In genomic region chr2:180202805-180203204, GRCm38 (mm10) we compare ENCODE assay signal across 20 mouse cellular contexts. TPM values are rescaled to one million over a fixed set of nuclear protein-coding genes. Genes with fewer than 3 reads are reported as not detected.
A peak's percentile ranks its signal among the peaks of the same experiment; 100 is the strongest.
DNase-seq lines count a peak whose midpoint lies in the region; ATAC-seq and TF ChIP-seq lines count a peak whose summit lies in the region.
"Had no signal": no experiment of that assay in that cellular context is flagged by ENCODE, and none has a peak within 500 bp of the region (broad histone marks: within the 10 kb centered on the region; RNA-seq: fewer than 3 reads in every experiment).

No protein-coding gene starts in this region.

- H3K79me2 ChIP-seq in CH12.LX (replicated peaks; ENCODE audit: control insufficient read depth, extremely low read depth, insufficient read depth, poor library complexity, severe bottlenecking), result no peaks in the 10 kb centered on the region

- dilution Hi-C loops in CH12.LX (cut with MboI; ENCODE audit: extremely low pct_ligation_motif_present, extremely low pct_unique_long_range_greater_than_20kb, low sequenced_read_pairs), result no loop called here

- no peaks in the 10 kb centered on the region for H3K9me3 ChIP-seq in kidney, embryonic 15.5 days (replicated peaks)
- H3K9me3 ChIP-seq in CH12.LX (replicated peaks; ENCODE audit: low read length), result no peaks in the 10 kb centered on the region
- H3K9me3 ChIP-seq: embryonic facial prominence, embryonic 12.5 days; forebrain, embryonic 10.5 days; heart, embryonic 13.5 days; hindbrain, embryonic 13.5 days; limb, embryonic 10.5 days; liver, embryonic 13.5 days; midbrain, embryonic 10.5 days had no signal

- peak; percentile 14 for DNase-seq in kidney, postnatal 10 days
- DNase-seq in CH12.LX (ENCODE audit: extremely low read depth), result peak; percentile 21
- DNase-seq in lung, postnatal 36 days, result peak; percentile 80
- no peak for DNase-seq in T-cell, adult 2 months (ENCODE audit: low spot score)
- DNase-seq in ovary, adult 18-20 months (ENCODE audit: low spot score), result no peak
- DNase-seq: gastrocnemius, postnatal 25 days; kidney, postnatal 14 days; liver, embryonic 13.5 days; right cerebral cortex, adult 18-20 months; spleen, adult 18-20 months had no signal

- TF ChIP-seq POLR2A in CH12.LX (IDR thresholded peaks at IDR 0.05; ENCODE audit: low read depth, low read length), result no peak

- no peak for ATAC-seq in kidney, embryonic 15.5 days (replicated peaks; ENCODE audit: low FRiP score)
- peak; percentile 83 for ATAC-seq in granulocyte monocyte progenitor cell, adult 5-6 weeks (replicated peaks; ENCODE audit: poor library complexity, severe bottlenecking)
- ATAC-seq: intestine, postnatal 0 days had no signal

- no peak overlapping the region for H3K27ac ChIP-seq in kidney, embryonic 15.5 days
- H3K27ac ChIP-seq in CH12.LX (ENCODE audit: insufficient read depth, low read depth), result no peak overlapping the region
- H3K27ac ChIP-seq: embryonic facial prominence, embryonic 12.5 days; forebrain, embryonic 10.5 days; heart, embryonic 13.5 days; hindbrain, embryonic 13.5 days; limb, embryonic 10.5 days; liver, embryonic 13.5 days; midbrain, embryonic 10.5 days had no signal

- 66% methylated on average over 10 of the region's 10 CpGs for WGBS in kidney, embryonic 15.5 days

- H3K4me1 ChIP-seq in kidney, embryonic 15.5 days, result no peaks in the 10 kb centered on the region
- H3K4me1 ChIP-seq in CH12.LX (ENCODE audit: control insufficient read depth in 1 of 2, insufficient read depth in 2 of 2), result peaks cover 10 to 20% of the 10 kb centered on the region in 2 experiments
- H3K4me1 ChIP-seq: embryonic facial prominence, embryonic 12.5 days; forebrain, embryonic 10.5 days; liver, embryonic 13.5 days had no signal

- H3K36me3 ChIP-seq in kidney, embryonic 15.5 days, result peaks cover 51% of the 10 kb centered on the region
- H3K36me3 ChIP-seq in CH12.LX (replicated peaks in 1 of 2; ENCODE audit: control insufficient read depth in 1 of 2, insufficient read depth in 1 of 2, low read length in 1 of 2), result no peaks in the 10 kb centered on the region
- H3K36me3 ChIP-seq: embryonic facial prominence, embryonic 12.5 days; hindbrain, embryonic 13.5 days; liver, embryonic 13.5 days had no signal

- no peak overlapping the region for H3K9ac ChIP-seq in kidney, embryonic 15.5 days
- H3K9ac ChIP-seq in CH12.LX (ENCODE audit: insufficient read depth, low read depth), result no peak overlapping the region
- H3K9ac ChIP-seq: embryonic facial prominence, embryonic 12.5 days; heart, embryonic 13.5 days; hindbrain, embryonic 13.5 days; liver, embryonic 13.5 days had no signal

- no peak for TF ChIP-seq RAD21 in CH12.LX (IDR thresholded peaks at IDR 0.05; ENCODE audit: low read depth, low read length)

- H3K27me3 ChIP-seq in kidney, embryonic 15.5 days, result no peaks in the 10 kb centered on the region
- peaks cover 68% of the 10 kb centered on the region for H3K27me3 ChIP-seq in CH12.LX (replicated peaks)
- H3K27me3 ChIP-seq: embryonic facial prominence, embryonic 12.5 days; heart, embryonic 13.5 days; hindbrain, embryonic 13.5 days; liver, embryonic 13.5 days had no signal

- H3K4me3 ChIP-seq in kidney, embryonic 15.5 days (replicated peaks), result no peak overlapping the region
- no peak overlapping the region for H3K4me3 ChIP-seq in CH12.LX (replicated peaks in 1 of 3; ENCODE audit: low read depth in 2 of 3, low read length in 2 of 3, poor library complexity in 1 of 3)
- H3K4me3 ChIP-seq: embryonic facial prominence, embryonic 12.5 days; forebrain, embryonic 10.5 days; heart, embryonic 13.5 days; hindbrain, embryonic 13.5 days; limb, embryonic 10.5 days; liver, embryonic 13.5 days; midbrain, embryonic 10.5 days; myocyte had no signal

- in situ Hi-C loops in CH12.LX (cut with MboI; ENCODE audit: low pct_ligation_motif_present, low pct_unique_long_range_greater_than_20kb, low sequenced_read_pairs), result no loop called here

- H3K4me2 ChIP-seq in kidney, embryonic 15.5 days, result no peak overlapping the region
- H3K4me2 ChIP-seq in CH12.LX (ENCODE audit: insufficient read depth, low read depth, poor library complexity, severe bottlenecking), result 0 out of 2 replicates have a peak overlapping the region, but pooled peaks have one; percentile 5
- H3K4me2 ChIP-seq: embryonic facial prominence, embryonic 12.5 days; heart, embryonic 13.5 days; hindbrain, embryonic 13.5 days; liver, embryonic 13.5 days had no signal

- no peak for TF ChIP-seq CTCF in CH12.LX (conservative IDR thresholded peaks at IDR 0.05 in 1 of 2, IDR thresholded peaks at IDR 0.05 in 1 of 2; ENCODE audit: low read depth in 2 of 2, low read length in 2 of 2)

- TF ChIP-seq EP300 in CH12.LX (IDR thresholded peaks at IDR 0.05; ENCODE audit: low read length), result peak; percentile 44

TF ChIP-seq in CH12.LX, 34 proteins besides CTCF, POLR2A, EP300 and RAD21:
- no peak for TF ChIP-seq ELF1 (IDR thresholded peaks at IDR 0.05; ENCODE audit: low read depth, low read length)
- no peak for TF ChIP-seq SIN3A (IDR thresholded peaks at IDR 0.05; ENCODE audit: low read length)
- no peak for TF ChIP-seq HCFC1 (IDR thresholded peaks at IDR 0.05; ENCODE audit: low read depth, low read length)
- TF ChIP-seq MEF2A (IDR thresholded peaks at IDR 0.05; ENCODE audit: borderline replicate concordance, low read depth, low read length), result peak; percentile 29; the same call in 1 of the 2 replicates
- no peak for TF ChIP-seq CHD1 (IDR thresholded peaks at IDR 0.05; ENCODE audit: low read depth, low read length)
- TF ChIP-seq PAX5 (IDR thresholded peaks at IDR 0.05; ENCODE audit: low read length), result no peak
- TF ChIP-seq POLR2AphosphoS2 (IDR thresholded peaks at IDR 0.05; ENCODE audit: low read depth, low read length), result no peak
- TF ChIP-seq BHLHE40 (IDR thresholded peaks at IDR 0.05; ENCODE audit: low read depth, low read length), result peak; percentile 64
- TF ChIP-seq USF1 (IDR thresholded peaks at IDR 0.05; ENCODE audit: low read depth, low read length), result no peak
- TF ChIP-seq JUND (conservative IDR thresholded peaks at IDR 0.05; ENCODE audit: low read depth, low read length), result no peak
- TF ChIP-seq ZC3H11A (IDR thresholded peaks at IDR 0.05; ENCODE audit: low read depth, low read length), result no peak
- TF ChIP-seq MAFK (IDR thresholded peaks at IDR 0.05; ENCODE audit: insufficient replicate concordance, low read length), result no peak
- TF ChIP-seq JUN (IDR thresholded peaks at IDR 0.05; ENCODE audit: insufficient read depth, low read depth, low read length), result no peak
- TF ChIP-seq TBP (conservative IDR thresholded peaks at IDR 0.05; ENCODE audit: low read depth, low read length), result no peak
- TF ChIP-seq MXI1 (IDR thresholded peaks at IDR 0.05; ENCODE audit: low read depth, low read length), result no peak
- TF ChIP-seq UBTF (IDR thresholded peaks at IDR 0.05; ENCODE audit: low read depth, low read length), result no peak
- TF ChIP-seq MAX (IDR thresholded peaks at IDR 0.05; ENCODE audit: low read length), result no peak
- peak; percentile 20; the same call in 1 of the 2 replicates for TF ChIP-seq ETS1 (conservative IDR thresholded peaks at IDR 0.05; ENCODE audit: low read depth, low read length)
- TF ChIP-seq RCOR1 (conservative IDR thresholded peaks at IDR 0.05; ENCODE audit: low read depth, low read length), result no peak
- TF ChIP-seq TCF12 (IDR thresholded peaks at IDR 0.05; ENCODE audit: low read depth, low read length), result peak; percentile 51; the same call in 1 of the 2 replicates
- no peak for TF ChIP-seq NRF1 (IDR thresholded peaks at IDR 0.05; ENCODE audit: low read depth, low read length)
- no peak for TF ChIP-seq CHD2 (IDR thresholded peaks at IDR 0.05; ENCODE audit: low read length)
- TF ChIP-seq IRF4 (IDR thresholded peaks at IDR 0.05; ENCODE audit: low read depth, low read length), result peak; percentile 34; the same call in 1 of the 2 replicates
- no peak for TF ChIP-seq GABPA (IDR thresholded peaks at IDR 0.05; ENCODE audit: insufficient replicate concordance, low read depth, low read length)
- TF ChIP-seq SMC3 (IDR thresholded peaks at IDR 0.05; ENCODE audit: low read depth, low read length), result no peak

RNA-seq across cellular contexts. Expression of gene Lama5, which starts 22.9 kb away (rescaled TPM):
- polyA plus RNA-seq in kidney, embryonic 15.5 days (2015; fragmentation: Nextera tagmentation; extraction: Ambion mirVana), result 40.6 and 46.7 TPM in 2 replicates
- total RNA-seq in CH12.LX (2012; rRNA removed), result 0.46 and 0.85 TPM in 2 replicates
- total RNA-seq in CH12.LX (2014; rRNA removed), result 0.16 and 0.20 TPM in 2 replicates
- polyA plus RNA-seq in CH12.LX (2012; ENCODE audit: insufficient read length, low read depth), result 0.45 and 0.67 TPM in 2 replicates
- 0.06 TPM in 1 of 2 replicates, not detected in the other for total RNA-seq in granulocyte monocyte progenitor cell, adult 5-6 weeks (2014; fragmentation: Nextera tagmentation)
- total RNA-seq in granulocyte monocyte progenitor cell, adult 5-6 weeks (2017), result 0.05 TPM in 1 of 2 replicates, not detected in the other

RNA-seq across cellular contexts. Expression of gene Adrm1, which starts 31.5 kb away (rescaled TPM):
- polyA plus RNA-seq in kidney, embryonic 15.5 days (2015; fragmentation: Nextera tagmentation; extraction: Ambion mirVana), result 193 and 207 TPM in 2 replicates
- total RNA-seq in CH12.LX (2012; rRNA removed), result 116 and 167 TPM in 2 replicates
- 107 and 127 TPM in 2 replicates for total RNA-seq in CH12.LX (2014; rRNA removed)
- 121 and 148 TPM in 2 replicates for polyA plus RNA-seq in CH12.LX (2012; ENCODE audit: insufficient read length, low read depth)
- total RNA-seq in granulocyte monocyte progenitor cell, adult 5-6 weeks (2014; fragmentation: Nextera tagmentation), result 101 and 102 TPM in 2 replicates
- total RNA-seq in granulocyte monocyte progenitor cell, adult 5-6 weeks (2017), result 48.5 and 74.2 TPM in 2 replicates

RNA-seq across cellular contexts. Expression of gene Rps21, which starts 54.4 kb away (rescaled TPM):
- polyA plus RNA-seq in kidney, embryonic 15.5 days (2015; fragmentation: Nextera tagmentation; extraction: Ambion mirVana), result 637 and 713 TPM in 2 replicates
- total RNA-seq in CH12.LX (2012; rRNA removed), result 3,654 and 3,770 TPM in 2 replicates
- 1,686 and 1,748 TPM in 2 replicates for total RNA-seq in CH12.LX (2014; rRNA removed)
- polyA plus RNA-seq in CH12.LX (2012; ENCODE audit: insufficient read length, low read depth), result 705 and 1,020 TPM in 2 replicates
- total RNA-seq in granulocyte monocyte progenitor cell, adult 5-6 weeks (2014; fragmentation: Nextera tagmentation), result 3,456 and 3,912 TPM in 2 replicates
- 1,093 and 2,216 TPM in 2 replicates for total RNA-seq in granulocyte monocyte progenitor cell, adult 5-6 weeks (2017)

Comparison
In these comparisons a context has a peak if more than half of its experiments do, and no peak if none do; other contexts are left out.
1. DNase-seq: peak in kidney, postnatal 10 days (single experiment), CH12.LX (single experiment) and lung, postnatal 36 days (single experiment); none in T-cell, adult 2 months (single experiment) and ovary, adult 18-20 months (single experiment).